Mouse (Mus musculus) limb, embryonic 14.5 days (tissue): ENCODE measurements around the gene Dexi. TPM values are rescaled to one million over a fixed set of nuclear protein-coding genes. Genes with fewer than 3 reads are reported as not detected.
A peak's percentile ranks its signal among the peaks of the same experiment; 100 is the strongest.

ENCODE experiments used
- ATAC-seq: fragments of 200-750 bp; cut with Nextera tagmentation; 2 replicates; pipeline ENCODE4 v1.8.0; 2017; ENCODE audit warnings: low read depth, moderate number of reproducible peaks, moderate TSS enrichment; ENCODE audit not compliant: low FRiP score
- DNase-seq: peaks from one replicate; pipeline ENCODE4 v3.0.0-alpha.2; 2015; ENCODE audit warnings: low spot score
- H3K27ac ChIP-seq: fragments of 300-500 bp; sonication (generic); replicated peaks from 2 replicates; pipeline ENCODE4 v1.5.1; 2014; ENCODE audit warnings: low read depth, mild to moderate bottlenecking, low read length, moderate library complexity, mixed read lengths
- H3K27me3 ChIP-seq: fragments of 300-500 bp; sonication (generic); 2 replicates; pipeline ENCODE4 v1.6.1; 2014; ENCODE audit warnings: low read length, mixed read lengths; ENCODE audit not compliant: control insufficient read depth, insufficient read depth
- H3K36me3 ChIP-seq: fragments of 300-500 bp; sonication (generic); 2 replicates; pipeline ENCODE4 v1.6.1; 2014; ENCODE audit warnings: mild to moderate bottlenecking, low read length, moderate library complexity, mixed read lengths; ENCODE audit not compliant: control insufficient read depth, insufficient read depth
- H3K4me1 ChIP-seq: fragments of 300-500 bp; sonication (generic); 2 replicates; pipeline ENCODE4 v1.6.1; 2014; ENCODE audit warnings: antibody characterized with exemption, low read length, mixed read lengths; ENCODE audit not compliant: control insufficient read depth, insufficient read depth
- H3K4me2 ChIP-seq: fragments of 300-500 bp; sonication (generic); replicated peaks from 2 replicates; pipeline ENCODE4 v1.6.1; 2014; ENCODE audit warnings: low read depth, mild to moderate bottlenecking, low read length, moderate library complexity; ENCODE audit not compliant: severe bottlenecking
- H3K4me3 ChIP-seq: fragments of 300-500 bp; sonication (generic); replicated peaks from 2 replicates; pipeline ENCODE4 v1.5.1; 2014; ENCODE audit warnings: low read length
- H3K9ac ChIP-seq: fragments of 300-500 bp; sonication (generic); 2 replicates; pipeline ENCODE4 v1.6.1; 2014; ENCODE audit warnings: mild to moderate bottlenecking, low read depth, low read length, moderate library complexity; ENCODE audit not compliant: severe bottlenecking
- H3K9me3 ChIP-seq: fragments of 300-500 bp; sonication (generic); 2 replicates; pipeline ENCODE4 v1.6.1; 2016; ENCODE audit warnings: low read length; ENCODE audit not compliant: control insufficient read depth
- POLR2A ChIP-seq: fragments of 200-500 bp; IDR thresholded peaks from 2 replicates; pipeline ENCODE4 v1.8.0; 2012; ENCODE audit warnings: inconsistent platforms, mild to moderate bottlenecking, moderate library complexity, borderline replicate concordance; ENCODE audit not compliant: insufficient read depth, insufficient read length; ENCODE audit errors: extremely low read depth
- WGBS: fragments of 180-500 bp; shearing (Covaris S2); extraction: QIAGEN DNeasy Blood & Tissue Kit; methylation state at CpG from one replicate; pipeline ENCODE4 v1.1.7; 2014; 5-methylcytosine and 5-hydroxymethylcytosine counted together
- polyA plus RNA-seq, 2 experiments: library from polyadenylated mRNA; depleted of rRNA in 1 of 2; stranded (reverse) in 1 of 2; unstranded in 1 of 2; fragments of >200 nt; fragmentation: Nextera tagmentation in 1 of 2; extraction: Ambion mirVana in 1 of 2; gene quantifications; 2 replicates each; pipeline versions ENCODE4 v1.2.1 to v1.2.3; 2012 to 2014

Gene Dexi
- polyA plus RNA-seq, 2 experiments = 31.5 to 51.2 TPM

- TF ChIP-seq POLR2A = no peak
- no peaks in the 10 kb centered on the region for H3K27me3 ChIP-seq
- peaks cover 6% of the 10 kb centered on the region; the same call in 1 of the 2 replicates for H3K36me3 ChIP-seq
- H3K27ac ChIP-seq = no peak overlapping the region
- H3K4me2 ChIP-seq = no peak overlapping the region
- DNase-seq (no peak), ATAC-seq (no peak)
- no peak overlapping the region for H3K9ac ChIP-seq
- H3K4me1 ChIP-seq = no peaks in the 10 kb centered on the region
- H3K9me3 ChIP-seq = no peaks in the 10 kb centered on the region
- no peak overlapping the region for H3K4me3 ChIP-seq
- WGBS = 75% methylated on average over 4 of the region's 4 CpGs
These were observed 17.8 kb downstream of the Dexi start for GRCm38 (mm10) chr16:10524866-10525609.

GRCm38 (mm10) chr16:10523650-10524049, 19.2 kb downstream of the Dexi start:
- 86% methylated on average over 8 of the region's 8 CpGs for WGBS
- Histone ChIP-seq H3K27me3 (no peaks in the 10 kb centered on the region), H3K27ac (no peak overlapping the region), H3K4me2 (no peak overlapping the region), H3K4me3 (no peak overlapping the region), H3K9me3 (no peaks in the 10 kb centered on the region), H3K36me3 (no peaks in the 10 kb centered on the region), H3K9ac (no peak overlapping the region), H3K4me1 (no peaks in the 10 kb centered on the region)
- no peak for TF ChIP-seq POLR2A
- no peak for DNase-seq
- ATAC-seq = no peak

- TF ChIP-seq POLR2A = no peak
- Histone ChIP-seq H3K9ac (no peak overlapping the region), H3K36me3 (no peaks in the 10 kb centered on the region), H3K9me3 (no peaks in the 10 kb centered on the region), H3K4me2 (no peak overlapping the region), H3K4me1 (no peaks in the 10 kb centered on the region), H3K27ac (no peak overlapping the region), H3K4me3 (no peak overlapping the region), H3K27me3 (no peaks in the 10 kb centered on the region)
- WGBS = 83% methylated on average over 1 of the region's 1 CpGs
- no peak for ATAC-seq
- DNase-seq = no peak
These were observed 20.0 kb downstream of the Dexi start for GRCm38 (mm10) chr16:10522811-10523210.

GRCm38 (mm10) chr16:10520908-10521614, 21.8 kb downstream of the Dexi start:
- DNase-seq (peak; percentile 93), ATAC-seq (peak; percentile 82)
- no peak overlapping the region for H3K4me2 ChIP-seq
- H3K9me3 ChIP-seq = no peaks in the 10 kb centered on the region
- H3K9ac ChIP-seq = no peak overlapping the region
- no peaks in the 10 kb centered on the region for H3K4me1 ChIP-seq
- H3K27ac ChIP-seq = no peak overlapping the region
- 50% methylated on average over 2 of the region's 2 CpGs for WGBS
- H3K27me3 ChIP-seq = no peaks in the 10 kb centered on the region
- no peaks in the 10 kb centered on the region for H3K36me3 ChIP-seq
- TF ChIP-seq POLR2A = no peak
- no peak overlapping the region for H3K4me3 ChIP-seq

- H3K9ac ChIP-seq = no peak overlapping the region
- H3K27me3 ChIP-seq = no peaks in the 10 kb centered on the region
- TF ChIP-seq POLR2A = no peak
- WGBS = 48% methylated on average over 5 of the region's 5 CpGs
- H3K9me3 ChIP-seq = no peaks in the 10 kb centered on the region
- H3K27ac ChIP-seq = no peak overlapping the region
- no peak overlapping the region for H3K4me3 ChIP-seq
- no peaks in the 10 kb centered on the region for H3K4me1 ChIP-seq
- H3K36me3 ChIP-seq = no peaks in the 10 kb centered on the region
- H3K4me2 ChIP-seq = no peak overlapping the region
- DNase-seq (no peak), ATAC-seq (no peak)
These were observed 24.8 kb downstream of the Dexi start for GRCm38 (mm10) chr16:10518030-10518429.
